Mouse (Mus musculus) embryo, embryonic 10.5 days (tissue): ENCODE measurements around the gene Hbq1a.
"Not testable (repeated sequence)": the region's sequence is repeated elsewhere in the genome, so short reads cannot be mapped to it uniquely, and the experiment has no call there.

Experiments used
- DNase-seq: peaks from one replicate; pipeline ENCODE4 v3.0.0-alpha.2; 2015; ENCODE audit warnings: low spot score

Hbq1a gene

GRCm38 (mm10) chr11:32299865-32300264 is at the start of gene Hbq1a:
Gene Hbq1a (plus strand): TSS chr11:32300069.
- DNase-seq = peak; percentile 66

DNA sequence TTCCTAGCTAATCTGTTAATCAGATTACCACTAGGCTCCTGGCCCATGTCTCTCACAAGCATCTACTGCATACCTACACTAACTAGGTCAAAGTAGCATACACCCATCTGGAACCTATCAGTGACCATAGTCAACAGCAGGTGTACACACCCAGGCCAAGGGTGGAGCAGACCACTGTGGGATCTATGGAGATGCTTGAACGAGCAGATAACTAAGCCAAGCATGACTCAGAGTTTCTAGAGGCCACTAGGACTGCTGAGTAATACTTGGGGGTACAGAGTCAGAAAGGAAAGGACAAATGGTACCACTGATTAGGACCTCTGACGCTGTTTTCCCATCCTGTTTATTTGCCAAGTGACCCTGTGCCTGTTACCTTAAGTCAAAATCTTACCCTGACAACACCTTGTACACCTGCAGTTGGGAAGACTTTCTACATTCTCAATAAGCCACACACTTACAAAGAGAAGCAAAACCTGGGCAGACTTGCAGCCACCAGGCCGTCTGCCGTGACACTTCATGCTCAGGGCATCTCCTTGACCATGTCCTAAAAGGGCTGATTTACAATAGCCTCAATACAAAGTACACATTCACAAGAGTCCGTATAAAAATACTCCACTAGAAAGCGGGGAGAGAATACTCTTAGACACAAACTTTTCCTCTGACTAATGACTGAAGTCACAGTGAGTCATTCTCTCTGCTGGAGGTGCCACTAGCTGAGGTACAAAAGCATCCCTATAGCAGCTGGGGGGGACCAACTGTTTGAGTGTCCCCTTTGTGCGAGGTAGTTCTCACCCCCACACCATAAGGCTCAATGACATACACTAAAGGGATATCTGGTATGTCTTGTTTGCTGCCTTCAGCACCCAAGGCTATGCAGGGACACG is 48.7 kb upstream of the Hbq1a start:
- DNase-seq = no peak

- DNase-seq = no peak
These were observed 46.7 kb upstream of the Hbq1a start for GRCm38 (mm10) chr11:32253121-32253520.

DNA sequence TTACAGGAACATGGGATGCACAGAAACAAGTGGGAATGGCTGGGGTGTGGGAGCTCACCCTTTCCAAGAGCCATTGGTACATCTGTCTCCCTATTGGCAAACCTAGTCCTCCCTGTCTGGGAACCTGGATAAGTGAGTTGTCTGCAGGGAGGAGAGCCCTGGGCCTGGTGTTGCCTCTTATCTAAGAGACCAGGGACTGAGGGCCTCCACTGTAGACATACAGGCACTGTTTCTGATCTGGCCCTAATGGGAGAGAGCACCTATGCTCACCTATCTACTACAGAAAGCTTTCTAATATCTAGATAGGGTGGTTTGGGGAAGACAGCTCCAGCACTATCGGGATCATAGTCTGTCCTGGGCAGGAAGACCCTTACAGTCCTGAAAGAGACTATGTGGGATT is 43.7 kb upstream of the Hbq1a start:
- DNase-seq = no peak

DNA sequence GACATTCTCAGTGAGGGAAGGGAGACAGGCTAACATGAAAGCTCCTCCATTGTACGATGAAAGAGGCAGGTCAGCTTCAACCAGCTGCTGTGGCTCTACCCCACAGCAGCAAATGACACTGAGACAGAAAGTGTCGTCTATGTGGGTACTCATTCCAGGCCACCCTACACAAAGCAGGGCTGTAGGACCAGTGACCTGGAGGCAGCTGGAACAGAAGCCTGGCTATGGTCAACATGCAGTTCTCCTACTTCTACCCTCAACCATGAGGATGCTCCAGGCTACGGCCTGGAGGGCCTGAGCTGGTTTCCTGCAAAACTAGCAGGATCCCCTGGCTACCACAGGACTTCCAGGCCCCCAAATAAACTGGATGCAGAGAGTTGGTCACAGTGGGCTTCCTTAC is 43.3 kb upstream of the Hbq1a start:
- no peak for DNase-seq

GRCm38 (mm10) chr11:32262674-32263415 is 37.0 kb upstream of the Hbq1a start:
- DNase-seq = peak; percentile 63

- no peak for DNase-seq
These were observed 34.6 kb upstream of the Hbq1a start for GRCm38 (mm10) chr11:32265117-32265738.

DNA sequence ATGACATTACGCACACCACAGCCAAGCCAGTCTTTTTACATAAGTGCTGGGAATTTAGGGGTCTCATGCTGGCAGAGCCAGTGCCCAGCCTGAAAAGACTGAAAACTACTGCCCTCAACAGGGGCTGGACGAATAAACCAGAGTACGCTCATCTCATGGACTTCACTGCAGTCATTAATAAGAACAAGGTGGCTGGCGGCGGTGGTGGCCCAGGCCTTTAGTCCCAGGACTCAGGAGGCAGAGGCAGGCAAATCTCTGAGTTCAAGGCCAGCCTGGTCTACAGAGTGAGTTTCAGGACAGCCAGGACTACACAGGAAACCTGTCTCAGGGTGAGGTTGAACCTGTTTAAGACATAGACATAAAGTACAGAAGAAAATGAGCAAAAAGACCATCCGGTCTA is 33.7 kb upstream of the Hbq1a start:
- DNase-seq = no peak

DNA sequence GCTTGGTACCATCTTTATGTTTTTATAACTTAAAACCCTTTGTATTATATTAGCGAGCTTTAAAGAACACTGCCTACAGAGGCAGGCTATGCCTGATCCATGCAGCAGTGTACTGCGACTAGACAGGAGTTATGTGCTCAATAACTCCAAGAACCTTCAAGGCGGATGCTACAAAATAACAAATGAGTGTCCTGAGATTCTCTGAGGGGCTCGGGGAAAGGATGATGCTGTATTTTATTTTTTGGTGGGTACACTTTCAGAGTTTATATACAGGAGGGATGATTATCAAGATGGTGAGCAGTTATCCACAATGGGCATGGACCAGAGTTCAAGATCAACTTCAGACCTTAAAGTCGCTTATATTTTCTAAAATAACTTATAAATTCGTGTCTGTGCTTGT is 33.1 kb upstream of the Hbq1a start:
- DNase-seq = peak; percentile 25

DNA sequence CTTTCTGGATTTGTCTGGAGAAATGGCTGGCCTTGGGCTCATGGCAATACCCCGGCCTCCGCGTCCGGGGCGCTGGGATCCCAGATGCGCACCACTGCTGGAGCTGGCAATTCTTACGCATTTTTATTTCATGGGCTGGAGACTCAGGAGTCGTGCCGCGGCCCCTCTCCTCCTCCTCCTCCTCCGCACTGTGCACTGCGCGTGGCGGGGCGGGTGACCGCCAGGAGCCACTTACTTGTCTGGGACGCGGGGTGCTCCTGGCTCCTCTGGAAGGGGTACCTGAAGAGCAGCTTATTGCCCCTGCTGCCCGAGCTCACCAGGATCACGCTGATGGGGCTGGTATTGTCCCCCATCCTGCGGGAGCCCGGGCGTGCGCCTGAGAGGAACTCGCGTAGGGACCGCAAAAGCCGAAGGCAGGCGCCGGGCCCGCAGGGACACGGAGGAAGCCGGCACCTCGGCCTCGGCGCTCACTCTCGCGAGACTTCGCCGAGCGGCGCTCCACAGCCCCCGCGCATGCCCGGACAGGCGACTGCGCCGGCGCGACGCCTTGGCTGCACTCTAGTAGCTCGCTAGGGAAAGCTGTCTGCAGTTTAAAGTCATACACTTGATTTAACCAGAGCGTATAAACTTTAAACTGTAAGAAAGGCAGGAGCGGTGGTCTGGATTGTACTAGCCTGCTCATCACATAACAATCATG is 32.5 kb upstream of the Hbq1a start, which contains the start of gene Nprl3:
Gene Nprl3, minus strand, starts transcription at position 520 of the 697 bp plus-strand sequence.
- DNase-seq = peak; percentile 95

GRCm38 (mm10) chr11:32267964-32268363 is 31.9 kb upstream of the Hbq1a start:
- peak; percentile 18 for DNase-seq

- no peak for DNase-seq
These were observed 30.9 kb upstream of the Hbq1a start for GRCm38 (mm10) chr11:32268952-32269351.

DNA sequence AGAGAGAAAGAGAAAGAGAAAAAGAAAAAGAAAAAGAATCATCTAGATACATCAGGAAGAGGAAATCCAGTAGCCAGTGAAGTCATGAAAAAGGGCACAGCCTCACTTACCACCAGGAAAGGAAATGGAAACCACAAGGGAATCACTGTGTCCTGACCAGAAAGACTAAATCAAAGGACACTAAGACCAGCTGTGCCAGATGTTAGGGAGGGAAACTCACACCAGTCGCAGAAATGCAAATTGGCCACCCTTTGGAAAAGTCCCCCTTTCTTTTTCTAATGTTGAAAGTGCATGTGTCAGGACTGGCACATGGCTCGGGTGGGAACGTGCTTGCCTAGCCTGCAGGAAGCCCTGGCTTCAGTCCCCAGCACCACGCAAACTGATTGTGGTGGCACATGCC is 28.7 kb upstream of the Hbq1a start:
- DNase-seq = no peak

DNA sequence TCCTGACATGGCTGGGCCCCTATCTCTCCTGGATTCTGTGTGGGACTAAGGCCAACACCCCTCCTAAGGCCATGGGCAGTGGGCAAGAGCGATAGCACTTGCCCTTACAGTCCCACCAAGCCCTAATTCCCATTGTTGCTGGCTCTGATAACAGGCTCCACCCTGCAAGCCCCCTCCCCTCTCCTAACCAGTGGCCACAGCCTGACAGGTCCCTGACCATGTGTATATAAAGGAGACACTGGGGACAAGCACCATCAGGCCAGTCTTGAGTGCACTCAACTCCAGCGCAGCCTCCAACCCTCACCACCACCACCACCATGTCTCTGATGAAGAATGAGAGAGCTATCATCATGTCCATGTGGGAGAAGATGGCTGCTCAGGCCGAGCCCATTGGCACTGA is 23.5 kb upstream of the Hbq1a start, which contains the start of gene Hba-x:
Gene Hba-x, plus strand, starts transcription at position 54 of the 400 bp plus-strand sequence.
- no peak for DNase-seq

DNA sequence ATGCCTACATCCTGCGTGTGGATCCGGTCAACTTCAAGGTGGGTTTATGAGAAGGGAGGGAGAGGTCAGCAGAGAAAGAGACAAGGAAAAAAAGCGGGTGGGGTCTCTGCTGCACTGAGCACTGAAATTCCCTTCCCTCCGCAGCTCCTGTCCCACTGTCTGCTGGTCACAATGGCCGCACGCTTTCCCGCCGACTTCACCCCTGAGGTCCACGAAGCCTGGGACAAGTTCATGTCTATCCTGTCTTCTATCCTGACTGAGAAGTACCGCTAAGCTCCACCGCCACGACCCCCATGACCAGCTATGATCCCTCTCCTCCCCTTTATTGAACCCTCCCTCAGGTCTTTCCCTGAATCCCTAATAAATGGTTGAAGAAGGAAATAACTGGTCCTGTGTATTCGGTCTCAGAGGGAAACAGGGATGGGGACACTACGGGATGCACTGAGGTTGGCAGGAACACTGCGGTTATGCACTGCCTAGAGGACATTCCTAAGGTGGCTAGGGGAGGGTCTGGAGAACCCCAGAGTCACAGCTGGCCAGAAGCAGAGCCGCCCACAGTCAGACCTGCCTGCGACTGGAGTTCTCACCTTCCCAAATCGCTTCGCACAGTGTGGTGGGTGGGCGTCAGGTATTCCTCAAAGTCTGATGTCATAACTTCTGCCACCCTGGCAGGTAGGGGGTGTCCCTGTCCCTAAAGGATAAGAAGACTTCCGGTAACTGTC is 22.0 kb upstream of the Hbq1a start:
- no peak for DNase-seq

- no peak for DNase-seq
These were observed 21.4 kb upstream of the Hbq1a start for GRCm38 (mm10) chr11:32278458-32278957.

DNA sequence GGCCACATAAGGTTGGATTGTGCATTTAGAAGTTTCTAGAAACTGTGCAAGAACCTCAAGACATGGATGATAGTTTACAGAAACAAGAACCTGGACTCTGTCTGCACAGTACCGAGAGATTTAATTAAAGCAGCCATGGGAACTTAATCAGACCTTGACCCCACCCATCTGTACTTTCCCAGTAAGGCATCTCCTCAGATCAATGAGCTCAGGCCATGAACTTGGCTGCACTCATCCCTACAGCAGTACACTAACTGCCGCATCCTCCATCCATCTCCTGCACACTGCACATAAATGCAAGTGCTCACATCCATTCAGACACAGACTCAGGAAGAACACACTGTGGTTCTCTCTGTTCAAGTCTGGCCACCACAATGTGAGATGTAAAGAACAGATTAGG is 19.2 kb upstream of the Hbq1a start:
- DNase-seq = no peak

- no peak for DNase-seq
These were observed 18.3 kb upstream of the Hbq1a start for GRCm38 (mm10) chr11:32281416-32282144.

- not testable (repeated sequence) for DNase-seq
These were observed 16.6 kb upstream of the Hbq1a start, which contains the start of gene Hba-a1 for GRCm38 (mm10) chr11:32283091-32283777. Gene Hba-a1 (plus strand): TSS chr11:32283511.

- DNase-seq = not testable (repeated sequence)
These were observed 15.3 kb upstream of the Hbq1a start for GRCm38 (mm10) chr11:32284582-32284981.
